In genomic region chr13:63255519-63256011, GRCm38 (mm10) we compare ENCODE assay signal across 8 mouse cellular contexts.
DNase-seq lines count a peak whose midpoint lies in the region; ATAC-seq and TF ChIP-seq lines count a peak whose summit lies in the region.
"Had no signal": no experiment of that assay in that cellular context is flagged by ENCODE, and none has a peak within 500 bp of the region (broad histone marks: within the 10 kb centered on the region; RNA-seq: fewer than 3 reads in every experiment).

No protein-coding gene starts in this region.

- H3K4me3 ChIP-seq in liver, postnatal 0 days (ENCODE audit: low read depth, low read length) = no peak overlapping the region

- H3K9ac ChIP-seq in liver, postnatal 0 days (replicated peaks) = no peak overlapping the region

- H3K4me1 ChIP-seq in liver, postnatal 0 days (ENCODE audit: insufficient read depth) = peaks cover 38% of the 10 kb centered on the region

- H3K27me3 ChIP-seq in liver, postnatal 0 days (ENCODE audit: insufficient read depth, low read length) = no peaks in the 10 kb centered on the region

- H3K27ac ChIP-seq in liver, postnatal 0 days (ENCODE audit: low read depth) = peak overlapping the region; percentile 61; the same call in 1 of the 2 replicates

- no peak overlapping the region for H3K4me2 ChIP-seq in liver, postnatal 0 days (ENCODE audit: low read depth, low read length)

- intact Hi-C loops in left cerebral cortex, postnatal 14 days (cut with DNase I) = no loop called here

- no peak for TF ChIP-seq CTCF in liver, postnatal 0 days (IDR thresholded peaks at IDR 0.05; ENCODE audit: low read depth)

- peaks cover 3% of the 10 kb centered on the region; the same call in 1 of the 2 replicates for H3K36me3 ChIP-seq in liver, postnatal 0 days (replicated peaks; ENCODE audit: insufficient read depth, low read length)

- peak; percentile 25 for DNase-seq in adipocyte (ENCODE audit: low spot score)
- DNase-seq in heart, postnatal 4 days = peak; percentile 57
- DNase-seq in liver, postnatal 0 days = no peak
- DNase-seq in layer of hippocampus, postnatal 25 days (ENCODE audit: extremely low spot score in 1 of 2, low spot score in 1 of 2) = no peak
- no peak for DNase-seq in left cerebral cortex, postnatal 14 days (ENCODE audit: low spot score in 2 of 2)
- DNase-seq in right cerebral cortex, postnatal 36 days (ENCODE audit: low spot score in 2 of 2) = no peak

- ATAC-seq in CD4-positive, CD25-positive, alpha-beta regulatory T cell, adult 4 months = peak; percentile 5
- peak; percentile 22; the same call in 1 of the 2 replicates for ATAC-seq in liver, postnatal 0 days
- ATAC-seq: activated CD4-positive, CD25-positive, alpha-beta regulatory T cell, adult 4 months had no signal

- 54% methylated on average over 5 of the region's 5 CpGs for WGBS in liver, postnatal 0 days (ENCODE audit: insufficient replicate concordance)

- TF ChIP-seq EP300 in liver, postnatal 0 days (IDR thresholded peaks at IDR 0.05; ENCODE audit: low read depth) = peak; percentile 40; the same call in 1 of the 2 replicates

- H3K9me3 ChIP-seq in liver, postnatal 0 days (ENCODE audit: low read length) = no peaks in the 10 kb centered on the region

Comparison
In these comparisons a context has a peak if more than half of its experiments do, and no peak if none do; other contexts are left out.
1. DNase-seq: peak in adipocyte (single experiment) and heart, postnatal 4 days (single experiment); none in liver, postnatal 0 days (single experiment), layer of hippocampus, postnatal 25 days (0 of 2), left cerebral cortex, postnatal 14 days (0 of 2) and right cerebral cortex, postnatal 36 days (0 of 2).